In genomic region chr11:5421506-5422251, GRCm38 (mm10) we compare ENCODE assay signal across 8 mouse cellular contexts. TPM values are rescaled to one million over a fixed set of nuclear protein-coding genes. Genes with fewer than 3 reads are reported as not detected.
DNase-seq lines count a peak whose midpoint lies in the region; ATAC-seq and TF ChIP-seq lines count a peak whose summit lies in the region.
"Had no signal": no experiment of that assay in that cellular context is flagged by ENCODE, and none has a peak within 500 bp of the region (broad histone marks: within the 10 kb centered on the region; RNA-seq: fewer than 3 reads in every experiment).

No protein-coding gene starts in this region.

- H3K4me3 ChIP-seq in layer of hippocampus, adult 2 months = no peak overlapping the region
- H3K4me3 ChIP-seq in heart, embryonic 14.5 days (ENCODE audit: control insufficient read depth in 1 of 2, insufficient read depth in 1 of 2, low read depth in 1 of 2, low read length in 2 of 2) = no peak overlapping the region

- H3K4me1 ChIP-seq in heart, embryonic 14.5 days (ENCODE audit: control insufficient read depth in 2 of 2, insufficient read depth in 2 of 2, low read length in 2 of 2) = peaks cover 19 to 49% of the 10 kb centered on the region in 2 experiments

- peak; percentile 49 to 50 for DNase-seq in layer of hippocampus, adult 2 months (ENCODE audit: low spot score in 2 of 2)
- no peak for DNase-seq in layer of hippocampus, postnatal 10 days (ENCODE audit: low spot score in 2 of 2)
- peak; percentile 69 to 79 for DNase-seq in cerebellum, adult 18-20 months
- peak; percentile 51 to 79 for DNase-seq in left cerebral cortex, postnatal 14 days (ENCODE audit: low spot score in 2 of 2)
- DNase-seq in MN1 (ENCODE audit: low spot score) = no peak

- ATAC-seq in heart, embryonic 14.5 days (ENCODE audit: insufficient number of reproducible peaks, insufficient read depth, low FRiP score, low read depth) = 0 out of 2 replicates have a peak, but pooled peaks have one; percentile 43
- no peak for ATAC-seq in megakaryocyte progenitor cell, adult 5-6 weeks (replicated peaks; ENCODE audit: poor library complexity)

- no peak for TF ChIP-seq CTCF in layer of hippocampus, adult 2 months (conservative IDR thresholded peaks at IDR 0.05)

- intact Hi-C loops in left cerebral cortex, postnatal 14 days (cut with DNase I) = no loop called here

- no peaks in the 10 kb centered on the region for H3K9me3 ChIP-seq in heart, embryonic 14.5 days (ENCODE audit: control insufficient read depth, low read length)

- H3K36me3 ChIP-seq in heart, embryonic 14.5 days (ENCODE audit: control insufficient read depth, insufficient read depth, low read length) = no peaks in the 10 kb centered on the region

- no peaks in the 10 kb centered on the region for H3K27me3 ChIP-seq in heart, embryonic 14.5 days (ENCODE audit: control insufficient read depth, insufficient read depth, low read length)

- no peak overlapping the region for H3K9ac ChIP-seq in heart, embryonic 14.5 days (ENCODE audit: low read length)
- H3K9ac ChIP-seq: liver, embryonic 14.5 days had no signal

- H3K4me2 ChIP-seq in heart, embryonic 14.5 days (ENCODE audit: low read length) = peak overlapping the region; percentile 22; the same call in 1 of the 2 replicates

- 12% methylated on average over 4 of the region's 4 CpGs for WGBS in heart, embryonic 14.5 days

- peak overlapping the region; percentile 88 for H3K27ac ChIP-seq in layer of hippocampus, adult 2 months
- peak overlapping the region in 1 of 2 experiments; percentile 60; a peak in 3 of 4 replicates for H3K27ac ChIP-seq in heart, embryonic 14.5 days (replicated peaks in 1 of 2; ENCODE audit: control insufficient read depth in 1 of 2, insufficient read depth in 1 of 2, low read depth in 2 of 2, low read length in 2 of 2)
- H3K27ac ChIP-seq: liver, embryonic 14.5 days had no signal

RNA-seq across cellular contexts. Expression of gene Znrf3, which starts 23.0 kb away (rescaled TPM):
- 10 to 100 TPM; 20.2 to 24.1 TPM for total RNA-seq in layer of hippocampus, adult 2 months (2021)
- total RNA-seq in layer of hippocampus, postnatal 10 days (2021) = 10 to 100 TPM; 20.7 to 21.4 TPM
- 7.2 and 7.5 TPM in 2 replicates for polyA plus RNA-seq in heart, embryonic 14.5 days (2014; fragmentation: Nextera tagmentation; extraction: Ambion mirVana)
- total RNA-seq in left cerebral cortex, postnatal 14 days (2021) = 10 to 100 TPM; 22.1 to 23.9 TPM
- total RNA-seq in megakaryocyte progenitor cell, adult 5-6 weeks (2015) = 4.7 and 9.3 TPM in 2 replicates
- 2.1 and 2.7 TPM in 2 replicates for total RNA-seq in megakaryocyte progenitor cell, adult 5-6 weeks (2017)

Comparison
In these comparisons a context has a peak if more than half of its experiments do, and no peak if none do; other contexts are left out.
1. DNase-seq: peak in layer of hippocampus, adult 2 months (2 of 2), cerebellum, adult 18-20 months (2 of 2) and left cerebral cortex, postnatal 14 days (2 of 2); none in layer of hippocampus, postnatal 10 days (0 of 2) and MN1 (single experiment).